Mouse (Mus musculus) megakaryocyte-erythroid progenitor cell, adult 5-6 weeks (primary cell): Measurements from ENCODE around the gene Blmh. TPM values are rescaled to one million over a fixed set of nuclear protein-coding genes. Genes with fewer than 3 reads are reported as not detected.
"Not testable (repeated sequence)": the region's sequence is repeated elsewhere in the genome, so short reads cannot be mapped to it uniquely, and the experiment has no call there.

Source experiments
- ATAC-seq: replicated peaks from 2 replicates; pipeline ENCODE4 v1.8.0; 2016; ENCODE audit warnings: mild to moderate bottlenecking, inconsistent platforms; ENCODE audit not compliant: severe bottlenecking, poor library complexity, low FRiP score, low TSS enrichment
- total RNA-seq, 2 experiments: library from RNA; stranded (forward) in 1 of 2; stranded (reverse) in 1 of 2; fragments of 200-1000, 215-1000 nt in 1 of 2; fragments of >200 nt in 1 of 2; fragmentation: Nextera tagmentation in 1 of 2; gene quantifications; 2 replicates each; pipeline ENCODE4 v1.2.3; 2014 to 2017

The Blmh gene
- total RNA-seq, 2 experiments from 2014 or later = 60.5 to 178 TPM

DNA sequence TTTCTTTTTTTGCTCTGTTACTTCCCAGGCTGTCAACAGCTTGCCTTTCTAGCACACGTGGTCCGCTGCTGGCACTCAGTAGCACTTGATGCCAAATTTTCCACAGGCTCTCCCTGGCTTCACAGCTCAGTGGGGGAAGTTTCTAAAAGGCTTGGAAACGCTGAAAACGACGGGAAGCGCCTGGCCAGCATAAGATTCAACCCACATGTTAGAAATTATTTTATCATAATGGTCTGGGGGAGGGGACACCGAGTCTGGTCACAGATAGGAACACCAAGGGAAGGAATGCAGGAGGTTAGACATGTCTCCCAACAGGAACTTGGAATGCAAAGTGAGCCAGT lies 12.6 kb upstream of the Blmh start:
- ATAC-seq = no peak

DNA sequence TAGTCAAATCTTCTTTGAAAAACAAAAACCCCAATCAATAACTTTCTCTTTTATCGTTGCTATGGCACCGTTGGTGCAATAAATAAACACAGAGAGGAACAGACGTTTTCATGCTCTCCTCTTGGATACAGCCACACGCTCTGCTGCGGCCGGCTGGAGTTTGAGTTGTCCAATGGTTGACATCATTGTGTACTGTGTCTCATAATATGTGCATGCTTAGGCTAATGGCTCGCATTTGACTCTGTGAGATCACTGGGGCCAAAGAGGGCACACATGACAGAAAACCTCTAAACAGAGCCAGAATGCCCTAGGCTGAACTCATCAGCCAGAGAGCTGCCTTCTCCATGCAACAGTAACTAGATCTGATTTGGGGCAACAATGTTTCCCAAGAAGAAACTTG lies 10.2 kb upstream of the Blmh start:
- ATAC-seq = no peak

DNA sequence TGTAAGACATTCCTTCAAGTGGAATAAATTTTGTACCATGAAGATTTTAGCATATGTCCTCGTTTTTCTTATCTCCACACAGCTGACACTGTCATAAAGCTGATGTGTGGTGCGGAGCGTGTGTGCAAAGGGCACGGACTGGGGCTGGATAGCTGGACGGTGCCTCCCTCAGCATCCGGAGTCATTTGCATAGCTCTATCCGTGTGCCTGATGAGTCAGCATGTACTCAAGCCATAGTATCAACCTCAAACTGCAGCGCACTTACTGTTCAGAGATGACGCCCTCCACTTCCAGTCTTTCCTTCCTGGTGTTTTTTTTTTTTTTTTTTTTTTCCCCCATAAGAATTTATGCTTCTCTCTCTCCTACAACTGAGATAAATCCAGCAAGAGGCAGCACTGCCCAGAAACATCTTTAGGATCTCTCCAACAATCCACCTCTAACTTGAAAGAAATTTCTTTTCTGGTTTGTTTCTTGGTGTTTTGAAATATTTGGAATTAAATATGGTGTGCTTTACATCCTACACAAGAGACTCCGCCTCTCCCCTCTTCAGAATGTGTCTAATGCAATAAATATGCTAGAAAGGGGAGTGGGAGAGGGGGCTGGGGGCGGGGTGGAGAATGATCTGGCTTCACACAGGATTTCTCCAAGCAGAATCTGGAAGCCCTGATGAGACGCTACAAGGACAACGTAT lies 7.9 kb upstream of the Blmh start:
- no peak for ATAC-seq

DNA sequence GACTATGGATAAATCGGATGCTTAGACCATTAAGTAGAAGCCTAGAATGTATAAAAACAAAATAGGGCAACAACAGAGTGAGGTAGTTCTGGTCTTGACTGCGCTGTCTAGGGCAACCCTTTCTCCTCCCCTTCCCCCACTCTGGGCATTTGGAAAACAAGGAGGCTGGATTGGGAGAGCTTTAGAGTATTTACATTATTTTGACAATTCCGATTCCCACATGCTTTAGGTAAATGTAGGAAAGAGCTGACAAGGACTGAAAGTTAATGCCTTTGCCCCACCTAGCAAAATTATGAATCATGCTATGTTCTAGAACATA lies 7.4 kb upstream of the Blmh start:
- no peak for ATAC-seq

GRCm38 (mm10) chr11:76920607-76921006 lies 4.0 kb upstream of the Blmh start:
- ATAC-seq = no peak

- ATAC-seq = not testable (repeated sequence)
Measured at GRCm38 (mm10) chr11:76928586-76928985, 4.0 kb downstream of the Blmh start.

DNA sequence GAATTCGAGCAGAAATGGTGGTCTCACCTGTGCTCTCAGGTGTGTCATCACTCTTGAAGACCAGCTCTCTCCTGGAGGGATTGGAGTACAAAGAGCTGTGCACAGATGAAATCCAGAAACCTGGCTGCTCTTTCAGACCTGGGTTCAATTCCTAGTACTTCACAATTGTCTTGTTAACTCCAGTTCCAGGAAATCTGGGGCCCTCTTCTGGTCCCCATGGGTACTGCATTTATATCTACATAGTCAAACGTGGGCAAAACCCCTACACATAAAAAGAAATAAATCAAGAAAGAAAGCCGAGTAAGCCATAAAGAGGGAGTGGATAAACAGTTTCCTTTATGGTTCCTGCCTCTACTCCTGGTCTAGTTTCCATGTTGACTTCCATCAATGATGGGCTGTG lies 8.6 kb downstream of the Blmh start:
- ATAC-seq = no peak

DNA sequence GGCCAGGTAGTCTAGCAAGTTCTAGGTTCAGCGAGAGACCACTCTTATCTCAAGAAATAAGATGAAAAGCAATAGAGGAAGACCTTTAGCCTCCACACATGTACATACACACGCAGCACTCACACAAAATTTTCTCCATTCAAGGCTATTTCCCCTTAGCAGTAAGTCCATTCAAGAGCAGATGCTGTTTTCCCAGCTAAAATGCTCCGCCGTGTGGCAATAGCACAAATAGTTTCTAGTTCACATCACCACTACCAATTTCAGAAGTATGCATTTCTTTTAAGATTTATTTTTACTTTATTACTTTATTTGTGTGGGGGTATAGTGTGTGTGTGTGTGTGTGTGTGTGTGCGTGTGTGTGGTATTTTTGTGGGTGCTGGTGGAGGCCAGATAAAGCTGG lies 12.0 kb downstream of the Blmh start:
- no peak for ATAC-seq

DNA sequence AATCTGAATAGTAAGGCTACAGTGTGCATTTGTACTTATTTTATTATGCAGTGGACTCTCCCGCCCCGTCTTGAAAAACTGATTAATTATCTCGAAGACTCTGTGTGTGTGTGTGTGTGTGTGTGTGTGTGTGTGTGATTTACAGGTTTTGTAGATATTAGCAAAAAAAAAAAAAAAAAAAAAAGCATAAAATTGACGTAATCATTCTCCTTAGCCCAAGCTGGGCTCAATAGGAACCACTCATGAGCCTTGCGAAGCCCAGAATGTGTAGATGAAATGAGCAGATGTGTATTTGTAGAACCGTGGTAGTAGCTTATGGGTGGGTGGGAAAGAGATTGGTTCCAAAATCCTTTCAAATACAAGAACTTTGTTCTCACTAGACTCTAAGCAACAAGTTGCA lies 20.2 kb downstream of the Blmh start:
- ATAC-seq = no peak

DNA sequence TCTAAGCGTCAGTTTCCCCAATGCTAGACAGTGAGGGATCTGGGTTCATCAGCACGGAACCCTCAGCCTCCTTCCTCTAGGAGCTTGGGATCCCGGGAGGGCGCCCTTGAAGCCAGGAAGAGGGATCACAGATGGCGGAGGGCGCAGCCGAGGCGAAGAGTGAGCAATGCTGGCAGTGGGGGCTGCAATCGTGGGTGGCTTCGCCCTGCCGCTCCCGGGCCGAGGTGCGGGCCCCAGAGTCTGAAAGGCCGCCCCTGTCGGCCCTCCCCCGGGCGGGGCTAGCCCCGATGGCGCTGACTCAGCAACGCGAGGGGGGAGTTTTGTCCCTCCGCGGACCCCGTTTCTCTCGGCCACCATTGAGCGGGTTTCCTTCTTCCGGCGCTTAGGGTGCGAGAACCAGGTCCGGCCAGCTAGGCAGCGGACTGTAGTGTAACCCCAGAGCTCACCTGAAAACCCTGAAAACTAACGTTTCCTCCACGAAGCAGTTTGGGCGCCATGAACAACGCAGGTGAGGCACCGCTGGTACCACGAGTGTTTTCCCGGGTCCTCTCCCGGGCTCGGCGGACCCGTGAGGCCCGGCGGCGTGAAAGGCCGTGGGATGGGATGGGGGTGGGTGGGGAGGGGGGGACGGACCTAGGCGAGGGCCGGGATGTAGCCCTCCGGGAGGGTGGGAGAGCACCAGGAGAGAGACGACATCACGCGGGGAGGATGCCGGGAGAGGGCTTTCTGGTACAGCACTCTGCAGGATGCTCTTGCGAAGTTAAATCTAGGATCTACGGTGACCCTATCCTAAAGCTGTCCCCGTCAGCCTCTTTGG lies 21.0 kb downstream of the Blmh start:
- ATAC-seq = peak; percentile 97

DNA sequence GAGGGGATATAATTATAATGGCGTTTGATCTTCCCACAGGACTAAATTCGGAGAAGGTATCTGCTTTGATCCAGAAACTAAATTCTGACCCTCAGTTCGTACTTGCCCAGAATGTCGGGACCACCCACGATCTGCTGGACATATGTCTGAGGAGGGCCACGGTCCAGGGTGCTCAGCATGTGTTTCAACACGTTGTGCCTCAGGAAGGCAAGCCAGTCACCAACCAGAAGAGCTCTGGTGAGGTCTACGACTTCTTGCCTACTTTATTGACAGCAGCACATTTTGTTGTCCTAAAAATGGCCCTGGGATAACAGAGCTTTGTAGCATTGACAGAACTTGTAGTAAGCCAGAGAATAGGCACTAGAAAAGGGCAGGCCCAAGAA lies 21.6 kb downstream of the Blmh start:
- no peak for ATAC-seq

DNA sequence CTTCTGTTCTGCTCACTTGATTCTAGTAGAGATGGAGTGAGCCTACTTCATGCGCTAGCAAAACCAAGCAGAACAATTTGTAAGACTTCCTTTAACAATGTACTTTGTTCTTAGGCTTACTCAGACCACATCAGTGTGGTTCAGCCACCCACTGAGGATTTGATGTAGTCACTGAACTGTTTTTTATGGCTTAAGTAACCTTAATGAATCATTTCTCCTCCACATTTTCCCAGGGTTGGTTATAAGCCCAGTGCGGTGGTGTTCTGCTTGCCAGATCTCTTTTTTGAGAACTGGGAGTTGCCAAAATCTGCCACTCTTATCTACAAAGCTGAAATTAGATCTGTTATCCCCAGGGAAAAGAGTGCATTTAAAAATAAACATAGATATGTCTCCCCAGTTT lies 28.9 kb downstream of the Blmh start:
- no peak for ATAC-seq

DNA sequence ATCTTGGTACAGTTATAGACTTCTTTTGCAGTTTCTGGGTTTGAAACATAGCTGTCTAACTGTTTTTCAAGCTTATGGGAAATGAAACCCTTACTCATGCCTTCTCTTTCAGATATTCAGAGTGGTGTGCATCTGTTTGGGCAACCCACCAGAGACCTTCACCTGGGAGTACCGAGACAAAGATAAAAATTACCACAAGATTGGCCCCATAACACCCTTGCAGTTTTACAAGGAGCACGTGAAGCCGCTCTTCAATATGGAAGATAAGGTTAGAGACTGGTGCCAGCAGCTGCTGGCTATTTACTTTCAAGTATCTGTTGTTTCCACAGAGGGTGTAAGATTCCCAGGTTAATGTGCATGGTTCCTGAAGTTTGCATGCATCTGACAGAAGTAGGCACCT lies 41.1 kb downstream of the Blmh start:
- ATAC-seq = peak; percentile 70

GRCm38 (mm10) chr11:76970328-76970727 lies 45.7 kb downstream of the Blmh start:
- ATAC-seq = no peak

DNA sequence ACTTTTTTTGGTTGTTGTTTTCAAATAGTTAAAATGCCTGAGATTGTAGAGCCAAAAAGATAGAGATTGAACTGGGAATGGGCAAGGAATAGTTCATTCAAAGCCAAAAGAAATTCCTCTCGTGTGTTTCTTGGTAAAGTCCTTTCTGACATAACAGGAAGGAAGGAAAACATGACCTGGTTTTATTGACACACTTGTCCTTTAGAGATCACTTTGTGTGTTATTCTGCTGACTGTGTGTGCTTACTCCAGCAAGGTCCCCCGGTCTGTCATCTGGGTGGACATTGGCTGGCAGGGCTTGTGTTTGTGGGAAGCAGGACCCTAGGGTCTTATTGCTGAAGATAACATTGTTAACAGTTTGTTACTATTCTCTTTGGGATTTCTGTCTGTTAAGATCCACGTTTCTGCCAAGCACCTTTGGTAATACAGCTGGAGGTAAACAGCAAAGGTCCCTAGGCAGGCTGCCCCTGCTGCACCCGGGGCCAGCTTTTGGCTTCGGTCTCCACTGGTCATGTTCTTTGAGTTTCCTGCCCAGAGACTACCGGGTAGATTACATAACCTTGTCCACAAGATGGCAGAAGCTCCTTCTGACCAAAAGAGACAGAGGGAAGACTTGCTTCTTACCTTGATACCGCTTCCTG lies 50.2 kb downstream of the Blmh start:
- ATAC-seq = no peak

DNA sequence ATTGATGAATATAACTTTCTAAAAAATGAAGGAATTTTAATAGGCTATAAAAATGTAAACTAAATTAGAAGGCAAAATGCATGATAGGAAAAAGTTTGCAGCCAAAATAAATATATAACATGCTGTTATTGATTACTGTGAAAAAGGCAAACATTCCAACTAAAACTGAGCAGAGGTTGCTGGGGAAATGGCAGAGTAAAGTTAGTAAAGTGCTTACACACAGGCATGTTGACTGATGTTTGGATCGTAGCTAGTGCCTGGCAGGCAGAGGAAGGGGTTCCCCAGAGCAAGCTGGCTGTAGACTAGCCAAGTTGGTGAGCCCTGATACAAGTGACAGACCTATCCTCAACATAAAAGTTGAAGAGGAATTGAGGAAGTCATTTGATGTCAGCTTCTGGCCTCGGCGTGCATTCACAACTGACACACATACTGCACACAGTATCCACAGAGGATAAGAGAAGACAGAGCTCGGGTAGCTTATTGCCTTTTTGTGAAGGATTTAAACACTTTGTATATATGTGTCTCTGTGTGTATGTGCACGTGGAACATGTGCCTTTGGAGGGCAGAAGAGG lies 57.0 kb downstream of the Blmh start:
- ATAC-seq = no peak

DNA sequence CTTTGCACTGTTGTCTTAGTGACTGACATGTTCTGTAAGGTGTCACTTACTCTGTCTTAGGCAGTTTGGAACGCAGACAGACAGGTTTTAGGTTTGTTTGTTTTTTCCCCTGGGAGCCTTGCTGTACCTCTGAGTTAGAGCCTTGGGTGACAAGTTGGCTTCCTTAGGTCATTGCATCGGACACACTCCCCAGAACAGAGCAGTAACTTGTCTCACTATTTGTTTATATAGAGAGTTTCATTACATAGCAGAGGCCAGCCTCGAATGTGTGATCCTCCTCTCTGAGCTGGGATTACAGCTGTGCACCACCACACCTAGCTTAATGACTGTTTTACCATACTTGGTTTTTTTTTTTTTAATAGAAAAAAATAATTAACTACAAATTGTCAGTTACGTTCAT lies 57.8 kb downstream of the Blmh start:
- no peak for ATAC-seq

DNA sequence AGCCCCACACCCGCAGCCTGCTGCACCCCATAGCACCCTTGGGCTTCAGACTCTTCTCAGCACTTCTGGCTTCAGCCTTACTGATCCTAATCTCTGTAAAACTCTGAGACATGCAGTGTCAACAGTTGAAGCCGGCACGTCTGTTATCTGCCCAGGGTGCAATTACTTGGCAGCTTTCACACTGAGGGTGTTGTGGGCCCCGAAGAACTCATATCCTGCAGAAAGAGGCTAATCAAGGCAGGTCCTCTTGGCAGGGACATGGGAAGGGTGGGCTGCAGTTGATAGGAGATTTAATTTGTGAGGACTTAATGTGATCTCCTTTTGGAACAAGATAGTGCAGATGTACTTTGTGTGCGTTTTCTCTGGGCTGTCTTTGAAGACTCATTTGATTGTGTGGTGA lies 59.0 kb downstream of the Blmh start:
- peak; percentile 84 for ATAC-seq

- peak; percentile 43 for ATAC-seq
Measured at GRCm38 (mm10) chr11:76984173-76984572, 59.6 kb downstream of the Blmh start.

DNA sequence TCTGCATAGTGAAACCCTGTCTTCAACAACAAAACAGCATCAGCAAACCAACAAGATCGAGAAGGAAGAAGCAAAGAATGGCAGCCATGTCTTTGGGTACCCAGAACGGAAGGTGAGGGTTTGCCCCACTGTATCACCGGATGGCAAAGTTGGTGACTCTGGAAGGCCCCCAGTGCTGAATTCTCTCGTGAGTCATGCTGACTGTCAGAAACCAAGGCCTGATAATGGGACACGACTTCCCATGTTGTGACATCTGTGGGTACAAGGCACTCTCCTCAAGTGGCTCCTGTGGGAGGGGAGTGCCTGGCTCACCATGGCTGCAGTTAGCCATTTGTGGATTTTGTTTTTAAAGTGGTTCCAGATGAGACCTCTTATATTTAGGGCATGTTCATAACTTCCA lies 66.2 kb downstream of the Blmh start:
- ATAC-seq = no peak

DNA sequence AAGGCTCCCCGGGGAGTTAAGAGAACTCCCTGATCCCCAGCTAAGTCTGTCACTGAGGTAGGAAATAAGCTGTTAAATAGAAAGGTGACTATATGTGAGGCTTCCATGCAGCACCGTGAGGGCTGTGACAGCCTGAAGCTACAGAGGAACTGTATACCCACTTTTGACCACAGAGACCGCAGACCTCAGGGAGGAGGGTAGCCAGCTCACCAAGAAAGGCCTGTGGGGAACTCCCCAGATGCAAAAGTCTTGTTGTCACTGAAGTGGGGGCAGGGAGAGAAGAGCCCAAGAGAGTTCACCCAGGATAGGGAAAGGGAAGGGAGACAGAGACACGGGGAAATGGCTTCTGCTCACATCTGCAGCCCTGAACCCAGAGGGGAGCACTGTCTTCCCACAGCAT lies 68.3 kb downstream of the Blmh start:
- ATAC-seq = no peak; the same call in 1 of the 2 replicates
